Mouse (Mus musculus): ENCODE data around the gene Adipor2. TPM values are rescaled to one million over a fixed set of nuclear protein-coding genes. Genes with fewer than 3 reads are reported as not detected.
A peak's percentile ranks its signal among the peaks of the same experiment; 100 is the strongest.

Adipor2 gene
- polyA plus RNA-seq, 1 experiment from 2014 or later: 31.5 TPM

DNA sequence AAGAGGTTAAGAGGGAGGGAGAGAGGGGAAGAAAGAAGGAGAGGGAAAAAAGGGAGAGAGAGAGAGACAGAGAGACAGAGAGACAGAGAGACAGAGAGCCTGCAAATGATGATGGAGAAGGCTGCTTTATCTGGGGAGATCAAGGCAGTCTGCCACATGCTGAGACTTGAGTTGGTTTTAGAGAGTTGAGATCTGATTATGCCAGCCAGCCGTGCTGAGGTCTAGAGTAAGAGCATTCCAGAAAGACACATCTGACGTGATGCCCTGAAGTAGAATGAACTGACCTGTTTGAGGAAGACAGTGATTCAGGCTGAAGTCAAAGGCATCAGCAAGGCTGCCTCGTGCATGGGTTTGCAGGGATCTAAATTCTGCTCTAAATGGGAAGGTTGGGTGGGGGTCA is 83.7 kb downstream of the Adipor2 start:
- peaks cover 61% of the 10 kb centered on the region for H3K27me3 ChIP-seq
- no peaks in the 10 kb centered on the region for H3K36me3 ChIP-seq (replicated peaks)
- no peaks in the 10 kb centered on the region for H3K9me3 ChIP-seq
- no peak overlapping the region for H3K9ac ChIP-seq
- no peak overlapping the region for H3K4me2 ChIP-seq
- no peak for ATAC-seq (ENCODE audit: low FRiP score)
- WGBS: 43% methylated on average over 3 of the region's 3 CpGs
- H3K4me1 ChIP-seq: peaks cover 35% of the 10 kb centered on the region
- H3K27ac ChIP-seq: no peak overlapping the region
- no peak overlapping the region for H3K4me3 ChIP-seq (replicated peaks)

DNA sequence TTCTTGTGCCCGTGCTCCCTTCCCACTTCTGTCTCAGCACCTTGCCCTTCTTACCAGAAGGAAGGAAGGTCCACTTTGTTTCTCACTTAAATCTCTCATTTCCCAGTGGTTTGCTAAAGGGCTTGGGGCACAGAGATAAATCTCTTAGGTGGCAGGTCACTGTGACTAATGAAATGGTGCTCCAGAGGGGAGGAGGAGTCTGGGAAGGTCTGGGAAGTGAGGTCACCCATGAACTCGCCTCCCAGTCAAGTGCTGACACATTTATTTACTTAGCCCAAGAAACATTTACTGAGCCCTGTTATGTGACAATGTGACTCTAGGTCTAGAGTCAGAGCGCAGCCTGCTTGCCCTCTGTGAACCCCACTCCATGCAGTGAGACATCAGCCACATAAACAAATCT is 84.3 kb downstream of the Adipor2 start:
- no peak overlapping the region for H3K9ac ChIP-seq
- no peak overlapping the region for H3K4me3 ChIP-seq (replicated peaks)
- peaks cover 67% of the 10 kb centered on the region for H3K27me3 ChIP-seq
- WGBS: 35% methylated on average over 3 of the region's 3 CpGs
- no peak overlapping the region for H3K27ac ChIP-seq
- no peaks in the 10 kb centered on the region for H3K36me3 ChIP-seq (replicated peaks)
- no peak overlapping the region for H3K4me2 ChIP-seq
- H3K9me3 ChIP-seq: no peaks in the 10 kb centered on the region
- no peak for ATAC-seq (ENCODE audit: low FRiP score)
- H3K4me1 ChIP-seq: peaks cover 38% of the 10 kb centered on the region

DNA sequence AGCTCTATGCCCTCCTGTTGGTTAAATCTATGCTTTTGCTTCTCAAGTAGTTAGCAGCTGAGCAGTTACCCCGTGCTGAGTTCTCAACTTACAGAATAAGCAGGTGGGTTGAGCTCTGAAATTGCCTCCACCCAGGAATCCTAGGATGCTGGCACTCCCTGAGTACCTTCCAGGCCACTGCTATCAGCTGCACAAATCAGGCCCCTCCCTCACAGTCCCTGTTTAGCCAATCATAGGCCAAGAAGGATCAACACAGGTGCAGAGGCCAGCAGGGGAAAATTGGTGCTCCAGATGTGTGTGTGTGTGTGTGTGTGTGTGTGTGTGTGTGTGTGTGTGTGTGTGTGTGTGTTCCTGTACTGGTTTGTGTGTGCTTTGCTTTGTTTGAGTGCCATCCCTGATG is 85.4 kb downstream of the Adipor2 start:
- H3K36me3 ChIP-seq (replicated peaks): no peaks in the 10 kb centered on the region
- H3K9ac ChIP-seq: no peak overlapping the region
- H3K4me2 ChIP-seq: no peak overlapping the region
- peaks cover 76% of the 10 kb centered on the region for H3K27me3 ChIP-seq
- no peaks in the 10 kb centered on the region for H3K9me3 ChIP-seq
- no peak for ATAC-seq (ENCODE audit: low FRiP score)
- H3K4me3 ChIP-seq (replicated peaks): no peak overlapping the region
- no peak overlapping the region for H3K27ac ChIP-seq
- peaks cover 34% of the 10 kb centered on the region for H3K4me1 ChIP-seq
- 0% methylated on average over 1 of the region's 1 CpGs for WGBS

DNA sequence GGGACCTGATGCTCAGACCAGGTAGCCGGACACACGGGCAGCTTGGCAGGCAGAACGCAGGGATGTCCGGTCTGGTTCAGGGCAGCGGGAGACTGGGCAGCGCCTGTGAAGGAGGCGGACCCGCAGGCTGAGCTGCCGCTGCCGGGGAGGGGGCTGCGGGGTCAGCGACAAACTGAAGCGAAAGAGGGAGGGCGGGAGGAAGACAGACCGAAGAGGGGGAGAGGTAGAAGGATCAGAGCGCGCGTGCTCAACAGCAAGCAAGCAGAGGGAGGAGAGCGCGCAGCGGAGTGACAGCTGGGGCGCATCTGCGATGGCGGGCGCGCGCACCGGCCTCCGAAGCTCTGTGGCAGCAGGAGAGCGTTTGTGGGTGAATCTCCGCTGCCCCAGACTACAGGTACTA is 87.0 kb downstream of the Adipor2 start, which contains the start of gene Lrtm2:
Gene Lrtm2, minus strand, starts transcription at position 261 of the 400 bp plus-strand sequence.
- Histone ChIP-seq H3K36me3 (replicated peaks) (no peaks in the 10 kb centered on the region), H3K4me3 (replicated peaks) (peak within 1 kb of the TSS; percentile 44), H3K4me1 (peaks cover 41% of the 10 kb centered on the region), H3K27ac (no peak within 1 kb of the TSS), H3K27me3 (peaks cover 75% of the 10 kb centered on the region), H3K4me2 (peak within 1 kb of the TSS; percentile 67), H3K9ac (peak within 1 kb of the TSS; percentile 50), H3K9me3 (no peaks in the 10 kb centered on the region)
- peak; percentile 50 for ATAC-seq (ENCODE audit: low FRiP score)
- WGBS: under 1% methylated on average over 31 of the region's 31 CpGs

DNA sequence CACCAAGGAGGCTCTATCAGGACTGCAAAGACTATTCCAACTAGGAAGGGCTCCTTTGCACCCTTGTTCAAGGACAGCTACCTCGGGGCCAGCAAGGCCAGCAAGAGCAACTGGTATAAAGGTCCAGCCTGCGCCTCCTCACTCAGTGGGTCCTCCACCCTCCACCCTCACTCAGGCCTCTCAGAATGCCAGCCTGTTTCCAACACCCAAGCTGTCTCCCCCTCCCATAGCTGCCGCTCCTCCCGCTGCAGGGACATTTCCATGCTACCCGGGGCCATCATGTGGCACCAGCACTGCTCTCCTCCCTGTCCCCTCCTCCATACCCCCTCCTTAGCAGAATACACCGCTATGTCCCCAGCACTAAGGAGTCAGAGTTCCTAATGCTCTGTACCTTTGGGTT is 87.6 kb downstream of the Adipor2 start:
- peak; percentile 12; the same call in 1 of the 2 replicates for ATAC-seq (ENCODE audit: low FRiP score)
- H3K27me3 ChIP-seq: peaks cover 76% of the 10 kb centered on the region
- H3K4me1 ChIP-seq: peaks cover 41% of the 10 kb centered on the region
- H3K9me3 ChIP-seq: no peaks in the 10 kb centered on the region
- no peak overlapping the region for H3K27ac ChIP-seq
- H3K9ac ChIP-seq: peak overlapping the region; percentile 50; the same call in 1 of the 2 replicates
- WGBS: 7% methylated on average over 6 of the region's 6 CpGs
- H3K4me3 ChIP-seq (replicated peaks): peak overlapping the region; percentile 44
- H3K36me3 ChIP-seq (replicated peaks): no peaks in the 10 kb centered on the region
- peak overlapping the region; percentile 67 for H3K4me2 ChIP-seq

DNA sequence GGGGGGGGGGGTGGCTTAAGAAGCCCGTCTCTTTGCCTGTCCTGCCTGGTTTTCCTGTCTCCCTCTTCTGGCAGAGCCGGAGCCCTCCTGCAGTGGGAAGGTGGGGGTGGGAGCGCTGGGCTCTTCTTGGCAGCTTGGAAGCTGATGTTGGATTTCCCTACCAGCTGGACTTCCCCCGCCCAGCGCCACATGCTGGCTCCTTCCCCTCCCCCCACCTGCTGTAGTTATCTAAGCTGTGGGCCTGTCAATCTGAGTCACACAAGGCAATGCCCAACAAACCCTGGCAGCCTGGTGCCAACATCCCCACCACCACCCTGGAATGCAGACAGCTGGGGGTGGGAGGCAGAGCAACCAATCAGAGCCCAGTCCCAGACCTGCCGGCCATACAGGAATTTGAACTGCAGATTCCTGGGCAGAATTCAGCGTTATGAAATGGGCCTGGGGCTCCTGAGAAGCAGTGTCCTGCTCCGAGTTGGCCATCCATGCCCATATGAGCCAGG is 88.2 kb downstream of the Adipor2 start:
- Histone ChIP-seq H3K27ac (no peak overlapping the region), H3K4me2 (peak overlapping the region; percentile 67), H3K4me1 (peaks cover 41% of the 10 kb centered on the region), H3K9ac (no peak overlapping the region), H3K4me3 (replicated peaks) (0 out of 2 replicates have a peak overlapping the region, but pooled peaks have one; percentile 5), H3K9me3 (no peaks in the 10 kb centered on the region), H3K36me3 (replicated peaks) (no peaks in the 10 kb centered on the region), H3K27me3 (peaks cover 73% of the 10 kb centered on the region)
- 4% methylated on average over 8 of the region's 8 CpGs for WGBS
- ATAC-seq (ENCODE audit: low FRiP score): peak; percentile 74

DNA sequence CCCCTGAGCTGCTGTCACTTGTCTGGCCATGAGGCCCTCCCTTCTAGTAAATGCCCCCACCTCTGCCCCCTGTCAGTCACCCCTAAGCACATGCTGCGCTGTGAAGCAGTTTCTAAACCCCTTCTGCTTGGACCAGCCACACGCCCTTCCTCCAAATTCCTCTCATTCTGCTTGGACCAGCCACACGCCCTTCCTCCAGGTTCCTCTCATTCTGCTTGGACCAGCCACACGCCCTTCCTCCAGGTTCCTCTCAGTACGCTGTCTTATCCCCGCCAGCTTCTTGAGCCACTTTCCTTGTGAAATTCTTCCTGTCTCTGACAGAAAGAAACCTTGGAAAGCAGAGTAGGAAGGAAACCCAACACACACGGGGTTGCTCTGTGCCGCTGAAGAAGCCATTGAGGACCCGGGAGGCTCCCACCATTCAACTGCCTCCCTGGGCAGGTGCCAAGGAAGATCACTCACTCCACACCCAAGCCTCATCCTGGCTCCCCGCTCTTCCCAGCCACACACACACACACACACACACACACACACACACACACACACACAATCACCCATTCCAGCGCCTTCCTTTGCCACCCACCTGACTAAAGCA is 88.9 kb downstream of the Adipor2 start:
- peak; percentile 15 for ATAC-seq (ENCODE audit: low FRiP score)
- Histone ChIP-seq H3K4me2 (peak overlapping the region; percentile 67), H3K27me3 (peaks cover 70% of the 10 kb centered on the region), H3K27ac (no peak overlapping the region), H3K9me3 (no peaks in the 10 kb centered on the region), H3K4me3 (replicated peaks) (no peak overlapping the region), H3K9ac (no peak overlapping the region), H3K36me3 (replicated peaks) (no peaks in the 10 kb centered on the region), H3K4me1 (peaks cover 41% of the 10 kb centered on the region)
- 10% methylated on average over 10 of the region's 11 CpGs for WGBS

DNA sequence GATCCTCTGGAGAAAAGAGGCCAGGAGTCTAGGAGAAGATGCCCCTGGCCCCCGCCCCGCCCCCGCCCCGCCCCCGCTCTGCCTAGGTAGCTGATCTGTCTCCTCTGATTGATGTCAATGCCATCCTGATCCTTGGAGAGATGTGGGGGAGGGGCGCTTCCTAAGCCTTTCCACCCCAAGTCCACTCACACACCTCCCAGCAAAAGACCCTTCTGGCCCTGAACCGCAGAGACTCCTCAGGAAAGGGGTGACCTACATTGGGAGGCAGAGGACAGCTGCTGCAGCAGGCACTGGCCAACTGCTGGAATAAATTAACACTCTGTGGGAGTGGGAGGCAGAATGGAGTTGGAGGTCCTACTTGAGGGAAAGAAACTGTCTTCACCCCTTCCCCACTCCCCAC is 91.0 kb downstream of the Adipor2 start:
- no peak overlapping the region for H3K9ac ChIP-seq
- peaks cover 65% of the 10 kb centered on the region for H3K27me3 ChIP-seq
- no peak overlapping the region for H3K4me3 ChIP-seq (replicated peaks)
- H3K4me2 ChIP-seq: no peak overlapping the region
- WGBS: 33% methylated on average over 7 of the region's 7 CpGs
- H3K4me1 ChIP-seq: peaks cover 38% of the 10 kb centered on the region
- H3K36me3 ChIP-seq (replicated peaks): no peaks in the 10 kb centered on the region
- H3K9me3 ChIP-seq: no peaks in the 10 kb centered on the region
- ATAC-seq (ENCODE audit: low FRiP score): no peak
- H3K27ac ChIP-seq: no peak overlapping the region

DNA sequence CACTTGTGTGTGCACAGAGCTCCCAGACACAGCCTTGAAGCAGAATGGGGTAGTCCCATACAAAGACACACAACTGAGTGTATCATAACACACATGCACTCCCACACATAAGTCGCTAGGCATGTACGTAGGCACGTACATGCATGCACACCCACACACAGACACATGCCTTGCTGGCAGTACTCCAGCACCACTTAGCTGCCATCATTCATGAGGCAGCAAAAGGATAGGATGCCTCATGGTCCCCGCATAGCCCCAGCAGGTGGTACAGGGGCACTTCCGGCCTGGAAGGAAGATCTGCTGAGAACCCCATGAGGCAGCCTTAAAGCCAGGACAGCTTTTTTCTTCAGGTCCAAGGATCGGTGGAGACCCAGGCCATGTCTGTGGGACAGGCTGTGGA is 91.5 kb downstream of the Adipor2 start:
- Histone ChIP-seq H3K4me3 (replicated peaks) (no peak overlapping the region), H3K4me1 (peaks cover 35% of the 10 kb centered on the region), H3K27ac (no peak overlapping the region), H3K27me3 (peaks cover 61% of the 10 kb centered on the region), H3K36me3 (replicated peaks) (no peaks in the 10 kb centered on the region), H3K9ac (no peak overlapping the region), H3K9me3 (no peaks in the 10 kb centered on the region), H3K4me2 (no peak overlapping the region)
- ATAC-seq (ENCODE audit: low FRiP score): no peak
- WGBS: 82% methylated on average over 6 of the region's 6 CpGs

DNA sequence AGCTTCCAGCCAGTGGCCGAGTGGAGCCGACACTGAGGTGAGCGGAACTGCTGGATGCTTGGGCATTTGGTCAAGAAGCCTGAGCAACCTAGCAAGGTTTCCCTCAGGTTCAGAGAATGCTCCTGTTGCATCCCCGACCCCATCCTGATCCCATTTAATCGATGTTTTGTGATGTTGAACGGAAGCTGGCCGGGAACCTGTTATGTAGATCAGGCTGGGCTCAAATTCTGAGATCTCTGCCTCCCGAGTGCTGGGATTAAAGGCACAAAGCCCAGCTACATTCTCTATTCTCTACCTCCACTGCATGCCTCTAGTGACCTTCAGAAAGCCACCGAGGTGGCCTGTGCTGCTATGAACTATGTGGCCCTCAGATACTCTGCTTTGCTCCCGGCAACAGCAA is 92.7 kb downstream of the Adipor2 start:
- Histone ChIP-seq H3K4me3 (replicated peaks) (no peak overlapping the region), H3K4me1 (peaks cover 25% of the 10 kb centered on the region), H3K9me3 (no peaks in the 10 kb centered on the region), H3K4me2 (no peak overlapping the region), H3K9ac (no peak overlapping the region), H3K27me3 (peaks cover 51% of the 10 kb centered on the region), H3K27ac (no peak overlapping the region), H3K36me3 (replicated peaks) (no peaks in the 10 kb centered on the region)
- WGBS: 50% methylated on average over 10 of the region's 10 CpGs
- ATAC-seq (ENCODE audit: low FRiP score): no peak

DNA sequence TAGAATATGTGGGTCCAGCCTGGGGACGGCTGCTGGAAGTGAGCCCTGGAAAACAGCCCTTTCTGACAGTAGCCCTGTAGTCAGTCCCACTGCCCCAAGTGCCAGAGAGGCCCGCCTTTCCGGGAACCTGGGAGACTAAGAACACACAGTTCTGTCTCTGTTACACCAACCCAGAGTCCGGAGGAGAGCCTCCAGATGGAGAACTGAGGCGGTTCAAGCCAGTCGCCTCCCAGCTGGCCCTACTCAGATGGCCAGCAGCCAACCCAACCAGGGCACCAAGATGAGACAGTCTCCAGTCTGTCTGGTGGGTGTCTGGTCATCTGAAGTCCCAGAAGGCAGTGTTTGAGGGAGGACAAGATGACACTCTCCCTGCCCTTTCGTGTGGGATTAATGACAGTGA is 95.8 kb downstream of the Adipor2 start:
- H3K9ac ChIP-seq: no peak overlapping the region
- H3K4me1 ChIP-seq: peaks cover 15% of the 10 kb centered on the region; the same call in 1 of the 2 replicates
- no peak overlapping the region for H3K27ac ChIP-seq
- WGBS: 81% methylated on average over 7 of the region's 7 CpGs
- peaks cover 27% of the 10 kb centered on the region for H3K27me3 ChIP-seq
- no peaks in the 10 kb centered on the region for H3K9me3 ChIP-seq
- ATAC-seq (ENCODE audit: low FRiP score): no peak
- no peak overlapping the region for H3K4me2 ChIP-seq
- no peak overlapping the region for H3K4me3 ChIP-seq (replicated peaks)
- no peaks in the 10 kb centered on the region for H3K36me3 ChIP-seq (replicated peaks)

DNA sequence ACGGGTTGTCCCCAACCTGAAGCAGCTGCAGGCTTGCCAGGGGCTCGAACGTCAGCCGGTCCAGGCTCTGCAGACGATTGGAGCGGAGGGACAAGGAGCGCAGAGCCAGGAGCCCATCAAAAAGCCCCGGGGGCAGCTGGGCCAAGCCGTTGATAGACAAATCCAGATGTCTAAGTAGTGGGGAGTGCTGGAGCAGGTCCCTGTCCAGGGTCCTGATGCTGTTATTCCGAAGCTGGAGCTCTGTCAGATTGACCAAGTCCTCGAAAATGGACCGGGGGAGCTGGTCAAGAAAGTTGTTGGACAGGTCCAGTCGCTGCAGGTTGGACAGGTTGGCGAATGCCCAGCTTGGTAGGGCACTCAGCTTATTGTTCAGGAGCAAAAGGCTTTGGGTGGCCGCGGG is 97.0 kb downstream of the Adipor2 start:
- WGBS: 54% methylated on average over 16 of the region's 16 CpGs
- Histone ChIP-seq H3K9ac (no peak overlapping the region), H3K36me3 (replicated peaks) (no peaks in the 10 kb centered on the region), H3K4me3 (replicated peaks) (no peak overlapping the region), H3K4me2 (no peak overlapping the region), H3K9me3 (no peaks in the 10 kb centered on the region), H3K27me3 (peaks cover 29% of the 10 kb centered on the region), H3K4me1 (peaks cover 7% of the 10 kb centered on the region; the same call in 1 of the 2 replicates), H3K27ac (no peak overlapping the region)
- no peak for ATAC-seq (ENCODE audit: low FRiP score)

DNA sequence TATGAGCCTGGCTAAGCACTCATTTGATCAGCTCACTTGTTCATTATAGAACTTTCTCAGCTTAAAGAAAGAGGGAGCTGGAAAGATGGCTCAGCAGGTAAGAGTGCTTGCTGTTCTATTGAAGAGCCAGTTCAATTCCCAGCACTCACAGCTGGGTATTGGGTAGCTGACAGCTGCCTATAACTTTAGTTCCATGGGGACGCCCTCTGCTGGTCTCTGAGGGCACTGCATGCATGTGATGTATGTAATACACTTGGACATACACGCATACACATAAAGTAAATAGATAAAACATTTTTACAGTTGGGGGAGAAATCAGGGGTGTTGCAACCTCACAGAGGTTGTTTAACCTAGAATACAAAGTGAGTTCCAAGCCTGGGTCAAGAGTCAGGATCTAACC is 98.1 kb downstream of the Adipor2 start:
- H3K27ac ChIP-seq: peak overlapping the region; percentile 43
- H3K4me2 ChIP-seq: no peak overlapping the region
- ATAC-seq (ENCODE audit: low FRiP score): no peak
- no peak overlapping the region for H3K4me3 ChIP-seq (replicated peaks)
- H3K36me3 ChIP-seq (replicated peaks): no peaks in the 10 kb centered on the region
- H3K27me3 ChIP-seq: peaks cover 28% of the 10 kb centered on the region
- no peak overlapping the region for H3K9ac ChIP-seq
- peaks cover 12% of the 10 kb centered on the region for H3K4me1 ChIP-seq
- WGBS: 92% methylated on average over 2 of the region's 2 CpGs
- no peaks in the 10 kb centered on the region for H3K9me3 ChIP-seq
